Mouse (Mus musculus): ENCODE data around the gene Ccdc188. TPM values are rescaled to one million over a fixed set of nuclear protein-coding genes. Genes with fewer than 3 reads are reported as not detected.

The Ccdc188 gene
- not detected in 2 replicates for polyA plus RNA-seq (2012; ENCODE audit: low replicate concordance)

DNA sequence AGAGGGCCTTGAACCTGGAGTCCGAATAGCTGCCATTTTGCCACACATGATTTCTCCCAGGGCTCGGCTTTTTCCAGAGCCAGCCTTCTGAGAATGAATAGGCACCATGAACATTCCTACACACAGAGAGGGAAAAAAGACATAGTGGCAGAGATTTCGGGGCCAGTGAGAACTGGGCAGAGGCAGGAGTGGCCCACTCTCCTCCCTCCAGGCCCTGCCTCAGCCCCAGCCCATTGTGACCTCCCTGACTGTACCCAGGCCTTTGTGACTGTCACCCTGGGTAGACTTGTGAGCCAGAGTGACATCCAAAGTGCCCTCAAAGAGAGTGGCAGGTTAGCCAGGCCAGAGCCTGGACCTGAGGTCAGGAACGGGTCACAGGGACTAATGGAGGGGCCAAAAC lies at the start of gene Ccdc188:
Ccdc188 (plus strand) TSS at position 301 of the 400 bp plus-strand sequence.

DNA sequence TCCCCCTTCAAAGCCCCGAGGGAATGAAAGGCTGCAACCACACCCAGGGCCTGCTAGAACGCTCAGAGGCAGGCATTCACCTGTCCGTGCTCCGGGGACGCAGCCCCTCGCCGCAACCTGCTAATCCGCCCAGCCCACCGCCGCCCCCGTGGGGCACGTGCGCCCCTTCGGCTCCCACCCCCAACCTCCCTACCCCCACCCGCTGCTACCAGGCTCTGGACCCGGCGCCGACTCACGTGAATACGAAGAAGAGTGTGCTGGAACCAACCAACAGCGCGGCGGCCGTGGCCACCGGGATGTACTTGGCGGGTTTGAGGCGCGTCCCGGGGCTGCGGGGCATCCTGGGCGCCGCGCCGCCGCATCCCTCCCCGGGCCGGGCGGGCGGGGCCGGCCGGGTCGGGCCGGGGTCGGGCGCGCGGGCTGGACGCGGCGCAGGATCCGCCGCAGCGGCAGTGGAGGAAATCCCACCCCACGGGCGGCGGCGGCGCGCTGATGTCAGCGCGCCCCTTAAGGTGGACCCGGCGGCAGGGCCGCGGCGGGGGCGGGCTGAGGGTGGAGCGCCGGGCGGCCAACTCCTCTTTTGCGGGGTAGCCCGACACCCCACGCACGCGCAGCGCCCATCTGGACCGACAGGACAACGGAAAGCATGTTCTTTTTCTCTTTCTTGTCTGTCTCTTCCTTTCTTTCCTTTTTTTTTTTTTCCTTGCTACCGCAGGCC lies 17.2 kb downstream of the Ccdc188 start, which contains the start of gene Zdhhc8:
Zdhhc8 (minus strand) TSS at position 466 of the 718 bp plus-strand sequence.

DNA sequence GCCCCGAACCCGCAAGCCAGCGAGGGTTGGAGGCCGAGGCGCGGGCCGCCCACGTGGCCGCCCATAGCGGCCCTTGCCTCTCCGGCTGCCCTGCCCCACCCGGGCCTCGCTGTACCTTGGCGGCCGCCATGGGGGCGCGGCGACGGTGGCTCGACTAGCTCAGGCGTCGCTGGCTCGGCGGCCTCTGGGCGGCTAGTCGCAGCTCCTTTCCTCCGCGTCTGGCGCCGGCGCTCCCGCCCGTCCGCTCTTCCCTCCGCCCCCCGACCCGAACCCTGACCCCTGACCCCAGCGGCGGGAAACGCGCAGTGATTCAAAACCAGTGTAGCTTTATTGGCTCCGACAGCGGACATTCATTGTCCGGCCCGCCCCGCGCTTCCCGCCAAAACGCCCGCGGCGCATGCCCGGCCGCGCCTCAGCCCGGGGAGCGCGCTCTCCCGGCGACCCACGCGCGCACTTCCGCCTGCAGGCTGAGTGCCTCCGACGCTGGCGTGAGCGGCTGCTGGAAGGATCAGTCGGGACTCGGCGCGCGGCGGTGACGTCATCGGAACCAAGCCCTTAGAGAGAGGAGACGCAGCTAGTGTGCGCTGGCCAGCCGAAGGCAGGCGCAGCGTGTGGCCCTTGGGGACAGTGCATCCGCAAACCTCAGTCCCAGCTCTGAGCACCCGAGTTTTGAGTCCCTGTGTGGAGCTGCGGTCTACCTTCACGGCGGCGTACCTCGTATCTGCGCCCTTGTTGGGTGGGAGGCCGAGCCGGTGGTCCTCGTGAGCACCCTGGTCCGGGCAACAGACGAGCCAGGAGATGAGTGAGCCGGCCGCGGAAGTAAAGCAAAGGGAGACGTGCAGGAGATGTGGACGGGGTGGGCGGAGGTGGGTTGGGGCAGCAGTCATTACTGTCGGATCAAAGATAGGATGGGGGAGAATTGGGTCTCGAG lies 31.0 kb downstream of the Ccdc188 start, which contains the start of the genes Trmt2a and Ranbp1:
Trmt2a (plus strand) TSS at position 247 of the 931 bp plus-strand sequence.
Ranbp1 (minus strand) TSS at position 300 of the 931 bp plus-strand sequence.

DNA sequence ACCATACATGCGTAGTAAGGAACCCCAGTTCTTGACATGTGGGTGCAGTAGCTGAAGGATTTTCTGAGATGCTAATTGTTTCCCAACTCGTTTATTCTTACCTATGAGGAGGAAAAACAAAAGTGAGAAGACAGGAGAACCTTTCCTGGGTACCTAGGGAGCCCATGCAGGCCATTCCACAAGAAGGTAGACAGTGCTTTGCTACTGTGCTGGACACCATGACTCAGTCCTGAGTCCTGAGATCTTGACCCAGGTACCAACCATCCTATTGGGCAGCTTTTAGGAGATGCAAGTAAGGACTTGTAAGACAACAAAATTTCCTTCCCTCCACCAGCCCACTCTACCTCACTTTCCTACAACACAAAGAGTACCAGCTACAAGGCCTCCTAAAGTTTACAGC lies 40.5 kb downstream of the Ccdc188 start, which contains the start of gene Gm49776:
Gm49776 (minus strand) TSS at position 101 of the 400 bp plus-strand sequence.

Other genes starting within 250 kb of the Ccdc188 start
- gene Vpreb2, start 237.5 kb upstream of the Ccdc188 start, polyA plus RNA-seq (2012; ENCODE audit: low replicate concordance): not detected in 2 replicates
- 8.0 and 23.0 TPM in 2 replicates for gene Dgcr6, start 165.0 kb upstream of the Ccdc188 start, polyA plus RNA-seq (2012; ENCODE audit: low replicate concordance)
- 2.4 and 2.5 TPM in 2 replicates for gene Prodh, start 127.7 kb upstream of the Ccdc188 start, polyA plus RNA-seq (2012; ENCODE audit: low replicate concordance)
- 0.46 and 0.91 TPM in 2 replicates for gene Rtn4r, start 90.2 kb upstream of the Ccdc188 start, polyA plus RNA-seq (2012; ENCODE audit: low replicate concordance)
- 120 and 251 TPM in 2 replicates for gene Zdhhc8, start 17.3 kb downstream of the Ccdc188 start, polyA plus RNA-seq (2012; ENCODE audit: low replicate concordance)
- 46.5 and 50.7 TPM in 2 replicates for gene Trmt2a, start 30.8 kb downstream of the Ccdc188 start, polyA plus RNA-seq (2012; ENCODE audit: low replicate concordance)
- 278 and 395 TPM in 2 replicates for gene Ranbp1, start 30.9 kb downstream of the Ccdc188 start, polyA plus RNA-seq (2012; ENCODE audit: low replicate concordance)
- gene Gm49776, start 40.4 kb downstream of the Ccdc188 start, polyA plus RNA-seq (2012; ENCODE audit: low replicate concordance): 0.40 TPM in 1 of 2 replicates, not detected in the other
- gene Dgcr8, start 71.4 kb downstream of the Ccdc188 start, polyA plus RNA-seq (2012; ENCODE audit: low replicate concordance): 2.6 and 15.8 TPM in 2 replicates
- gene Tango2, start 130.2 kb downstream of the Ccdc188 start, polyA plus RNA-seq (2012; ENCODE audit: low replicate concordance): 18.3 and 22.8 TPM in 2 replicates
- 5.0 and 7.9 TPM in 2 replicates for gene Arvcf, start 130.3 kb downstream of the Ccdc188 start, polyA plus RNA-seq (2012; ENCODE audit: low replicate concordance)
- 8.5 and 12.5 TPM in 2 replicates for gene Txnrd2, start 208.5 kb downstream of the Ccdc188 start, polyA plus RNA-seq (2012; ENCODE audit: low replicate concordance)
- gene Comt, start 209.0 kb downstream of the Ccdc188 start, polyA plus RNA-seq (2012; ENCODE audit: low replicate concordance): 16.4 and 49.9 TPM in 2 replicates

Data from hematopoietic multipotent progenitor cell, adult 10-12 weeks (in vitro differentiated cells).